Mouse (Mus musculus) MN1 (cell line): ENCODE data around the gene Nobox.

Experiments used
- DNase-seq: peaks from one replicate; pipeline ENCODE4 v3.0.0-alpha.2; 2016; ENCODE audit warnings: low spot score

Gene Nobox

DNA sequence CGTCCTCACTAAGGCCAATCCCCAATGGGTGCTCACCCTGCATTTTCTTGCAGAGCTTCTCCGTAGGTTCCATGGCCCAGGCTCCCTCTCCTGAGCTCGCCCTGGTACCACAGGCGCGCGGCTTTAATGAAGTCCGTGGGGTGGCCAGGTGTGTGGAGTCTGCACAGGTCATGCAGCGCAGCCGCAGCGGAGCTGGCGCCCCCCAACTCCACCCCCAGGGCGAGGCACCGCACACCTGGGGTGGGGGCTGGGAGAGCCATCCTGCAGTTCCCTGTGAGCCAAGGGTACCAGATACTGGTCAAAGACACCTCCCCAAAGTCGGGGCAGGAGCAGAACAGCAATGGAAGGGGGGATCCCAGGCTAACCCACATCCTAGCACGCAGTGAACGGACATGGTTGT lies at the start of gene Nobox:
Gene Nobox, minus strand, starts transcription at position 101 of the 400 bp plus-strand sequence.
- DNase-seq = no peak

DNA sequence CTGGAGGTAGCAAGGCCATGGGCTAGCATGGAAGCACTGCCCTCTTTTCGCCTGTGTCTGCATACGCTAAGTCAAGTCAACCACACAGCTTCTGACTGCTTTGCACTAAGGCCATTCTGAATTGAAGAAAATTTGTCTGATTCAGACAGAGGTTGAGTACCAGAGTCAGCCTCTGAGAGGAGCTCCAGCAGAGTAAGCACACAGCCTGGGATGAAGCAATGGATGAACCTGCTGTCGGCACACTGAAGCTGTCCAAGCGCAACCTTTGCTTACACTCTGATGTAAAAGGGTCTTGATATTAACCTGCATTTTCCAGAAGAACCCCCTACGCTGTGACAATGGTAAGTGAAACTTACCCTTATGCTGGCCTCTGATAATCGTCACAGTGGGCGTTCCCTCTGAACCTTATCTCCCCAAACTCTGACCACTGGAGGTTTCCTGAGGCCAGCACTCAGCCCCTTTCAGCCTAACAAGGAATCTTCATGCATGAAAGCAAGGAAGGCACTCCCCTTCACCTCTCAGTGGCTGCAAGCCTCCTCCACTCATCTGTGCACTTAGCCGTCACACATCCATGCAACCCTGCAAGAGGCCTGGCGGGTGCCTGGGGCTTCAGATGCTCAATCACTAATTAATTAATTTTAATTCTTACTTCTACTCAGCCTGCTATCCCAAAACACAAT lies 45.3 kb upstream of the Nobox start:
- DNase-seq = no peak

DNA sequence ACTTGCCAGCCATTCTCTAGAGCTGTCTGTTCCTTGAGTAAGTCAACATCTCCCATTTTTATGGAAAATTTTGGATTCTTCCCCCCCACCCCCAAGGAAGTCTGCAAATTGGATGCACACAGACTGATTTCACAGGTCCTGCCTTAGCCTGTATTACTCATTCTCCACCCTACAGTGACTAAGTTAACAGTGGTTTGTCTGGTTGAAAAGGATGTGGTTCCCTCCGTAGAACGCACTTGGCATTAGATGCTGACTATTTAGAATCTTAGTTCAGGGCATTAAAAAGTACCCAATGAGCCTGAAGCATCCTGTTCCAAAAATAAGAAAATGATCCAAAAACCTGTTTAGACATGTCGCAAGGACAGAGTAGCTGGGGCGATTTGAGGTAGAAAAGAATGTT lies 44.1 kb upstream of the Nobox start:
- no peak for DNase-seq

DNA sequence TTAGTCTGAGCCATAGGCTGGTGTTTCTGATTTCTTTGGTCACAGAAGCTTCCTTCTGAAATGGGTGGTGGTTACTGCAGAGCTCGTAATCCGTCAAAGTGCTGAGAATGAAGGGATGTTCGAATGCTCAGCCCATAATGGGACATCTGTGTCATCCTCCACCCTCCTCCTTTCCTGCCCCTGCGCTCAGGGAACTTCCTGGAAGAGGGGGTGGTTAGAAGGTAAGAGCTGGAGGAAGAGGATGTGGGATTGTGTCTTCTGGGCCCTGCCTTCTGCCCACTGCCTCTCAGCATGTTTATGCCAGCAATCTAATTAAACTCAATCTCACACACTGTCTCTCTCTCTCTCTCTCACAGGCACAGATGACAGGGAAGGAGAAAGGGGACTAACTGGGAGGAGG lies 39.7 kb upstream of the Nobox start:
- DNase-seq = no peak

DNA sequence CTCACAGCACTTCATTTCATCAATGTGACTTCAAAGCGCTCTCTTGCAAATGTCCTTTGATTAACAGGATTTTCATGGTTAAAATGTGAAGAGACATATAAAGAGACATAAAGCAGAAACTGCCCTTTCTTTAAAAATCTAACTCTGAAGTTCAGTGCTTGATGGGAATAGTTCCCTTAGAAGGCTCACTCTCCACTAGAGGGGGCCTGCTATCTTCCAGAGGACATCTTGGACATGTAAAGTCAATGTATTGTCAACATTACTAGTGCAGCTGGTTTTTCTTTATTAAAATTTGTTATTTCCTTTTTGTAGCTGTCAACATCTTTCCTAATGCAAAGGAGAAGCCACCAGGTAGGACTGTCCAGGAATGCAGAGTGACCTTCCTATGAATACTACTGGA lies 38.3 kb upstream of the Nobox start:
- no peak for DNase-seq

GRCm38 (mm10) chr6:43343006-43343405 lies 33.7 kb upstream of the Nobox start:
- no peak for DNase-seq

- DNase-seq = no peak
These were observed 33.0 kb upstream of the Nobox start for GRCm38 (mm10) chr6:43342386-43342785.

DNA sequence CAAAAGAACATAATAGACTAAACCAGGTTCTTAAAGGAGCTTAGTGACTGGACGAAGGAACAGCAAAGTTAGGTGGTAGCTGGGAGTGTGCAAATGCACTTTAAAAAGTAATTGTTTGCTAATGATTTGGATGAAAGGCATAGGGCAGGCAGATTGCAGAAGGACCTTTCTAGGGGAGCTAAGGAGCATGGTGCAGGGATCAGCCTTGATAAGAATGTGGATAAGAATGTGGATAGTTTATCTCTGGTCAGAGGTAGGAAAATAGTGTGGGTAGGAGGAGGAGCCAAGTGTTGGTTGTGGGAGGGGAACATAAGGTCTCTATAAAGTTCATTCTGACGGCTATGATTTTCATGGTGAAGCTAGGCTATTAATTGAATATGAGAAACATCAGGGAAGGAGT lies 29.4 kb upstream of the Nobox start:
- no peak for DNase-seq

- no peak for DNase-seq
These were observed 28.2 kb upstream of the Nobox start for GRCm38 (mm10) chr6:43337491-43337961.

DNA sequence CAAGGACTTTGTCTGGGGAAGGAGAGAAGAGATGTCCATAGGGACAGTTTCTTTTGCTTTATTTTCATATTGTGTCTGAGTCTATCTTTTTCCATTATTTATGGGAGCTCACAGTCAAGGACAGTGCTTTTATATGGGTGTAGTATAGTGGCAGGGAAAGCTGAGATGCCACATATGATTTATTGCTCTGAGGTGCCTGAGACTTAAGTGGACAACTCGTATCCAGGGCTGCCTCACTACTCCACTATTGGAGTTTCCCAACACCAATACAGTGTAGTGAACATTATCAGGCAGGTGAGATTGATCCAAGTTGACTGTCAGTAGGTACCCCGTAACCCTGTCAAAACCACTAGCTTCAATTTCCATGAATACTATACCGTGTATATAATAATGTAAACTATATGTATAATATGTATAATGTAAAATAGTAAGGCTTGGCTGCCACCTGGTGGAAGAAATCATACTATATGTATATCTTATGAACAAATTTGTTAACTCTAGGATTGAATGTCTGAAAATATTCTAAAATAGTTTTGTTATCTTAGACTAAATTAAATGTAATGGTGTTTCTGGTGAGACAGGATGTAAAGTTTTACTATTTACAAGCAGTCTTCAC lies 26.4 kb upstream of the Nobox start:
- no peak for DNase-seq

- peak; percentile 36 for DNase-seq
These were observed 24.1 kb upstream of the Nobox start for GRCm38 (mm10) chr6:43333479-43333878.

- no peak for DNase-seq
These were observed 3.8 kb upstream of the Nobox start for GRCm38 (mm10) chr6:43312961-43313656.

DNA sequence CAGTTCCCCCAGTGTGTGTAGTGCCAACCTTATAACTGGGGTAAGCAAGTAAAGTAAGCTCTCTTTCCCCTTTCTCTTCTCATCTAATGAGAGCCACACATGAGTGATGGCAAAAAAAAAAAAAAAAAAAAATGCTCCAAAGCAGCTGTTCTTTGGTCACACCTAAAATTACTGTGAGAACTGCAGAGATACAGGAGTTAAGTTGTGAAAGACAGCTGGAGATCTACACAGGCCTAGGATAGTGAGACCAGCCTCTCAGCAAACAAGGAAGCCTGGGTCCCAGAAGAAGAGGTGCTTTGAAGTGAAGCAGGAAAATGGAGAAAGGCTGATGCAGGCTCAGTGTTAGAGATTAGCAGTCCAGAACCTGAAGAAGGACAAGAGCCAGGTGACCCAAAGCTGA lies 3.2 kb upstream of the Nobox start:
- DNase-seq = no peak

- DNase-seq = no peak
These were observed 717 bp upstream of the Nobox start for GRCm38 (mm10) chr6:43310071-43310470.

DNA sequence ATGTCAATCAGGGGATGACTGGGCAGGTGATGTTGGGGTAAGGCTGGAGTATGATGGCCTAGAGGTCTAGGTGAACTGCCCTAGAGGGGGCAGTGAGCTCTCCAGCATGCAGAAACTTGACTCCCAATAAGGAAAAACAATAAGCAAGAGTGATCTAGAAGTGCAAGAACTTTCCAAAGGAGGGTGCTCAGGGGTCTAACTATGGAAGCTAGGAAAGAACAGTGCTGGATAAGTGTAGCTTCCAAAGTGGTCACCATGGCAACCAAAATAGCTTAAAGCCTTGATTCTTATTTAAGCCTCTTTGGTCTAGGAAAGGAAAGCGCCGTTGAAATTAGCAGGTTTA lies 11.9 kb downstream of the Nobox start:
- no peak for DNase-seq

DNA sequence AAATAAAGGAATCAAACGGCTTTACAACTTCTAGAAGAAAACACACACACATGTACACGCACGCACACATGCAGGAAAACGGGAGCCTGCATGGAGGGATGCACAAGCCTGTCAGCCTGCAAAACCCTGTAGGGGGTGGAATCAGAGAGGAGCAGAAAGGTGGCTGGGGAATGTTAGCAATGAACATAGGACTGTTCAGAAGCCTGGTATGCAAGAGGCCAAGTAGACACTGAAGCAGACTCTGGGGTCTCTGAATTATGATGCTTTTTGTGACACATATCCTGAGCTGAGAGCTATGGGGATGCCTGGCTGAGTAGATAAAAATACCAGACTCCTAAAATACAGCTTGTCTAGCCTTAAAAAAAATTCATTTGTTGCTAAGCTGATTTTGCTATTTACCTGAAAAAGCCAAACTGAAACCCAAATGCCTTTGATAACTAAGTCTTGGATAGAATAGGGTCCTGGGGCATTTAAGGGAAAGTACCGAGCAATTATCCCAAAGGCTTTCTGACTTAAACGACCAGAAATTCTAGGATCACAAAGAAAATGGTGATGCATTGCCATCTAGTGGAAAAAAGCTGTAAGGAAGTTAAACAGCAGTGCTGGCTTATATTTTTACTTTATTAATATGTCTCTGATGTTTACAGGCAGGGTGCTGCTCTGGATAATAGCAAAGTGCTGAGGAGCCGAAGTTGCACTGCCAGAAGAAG lies 12.4 kb downstream of the Nobox start:
- DNase-seq = no peak

DNA sequence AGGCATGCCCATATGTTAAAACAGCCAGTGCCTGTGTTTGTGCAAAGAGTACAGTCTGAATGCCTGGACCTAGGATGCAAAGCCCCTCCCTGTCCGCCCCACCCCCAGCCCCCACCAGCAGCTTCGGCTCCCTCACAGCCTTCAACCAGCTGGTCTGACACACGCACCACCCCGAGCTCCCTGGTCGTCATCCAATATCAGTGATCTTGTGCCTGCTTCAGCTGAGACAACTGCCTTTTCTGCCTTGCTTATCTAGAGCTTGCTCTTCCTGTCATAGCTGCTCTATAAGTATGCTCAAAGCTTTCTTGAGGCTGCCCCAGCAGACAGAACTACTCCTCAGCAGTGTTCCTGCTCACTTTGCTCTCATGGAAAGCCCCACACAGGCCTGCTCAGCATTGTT lies 13.4 kb downstream of the Nobox start:
- no peak for DNase-seq

DNA sequence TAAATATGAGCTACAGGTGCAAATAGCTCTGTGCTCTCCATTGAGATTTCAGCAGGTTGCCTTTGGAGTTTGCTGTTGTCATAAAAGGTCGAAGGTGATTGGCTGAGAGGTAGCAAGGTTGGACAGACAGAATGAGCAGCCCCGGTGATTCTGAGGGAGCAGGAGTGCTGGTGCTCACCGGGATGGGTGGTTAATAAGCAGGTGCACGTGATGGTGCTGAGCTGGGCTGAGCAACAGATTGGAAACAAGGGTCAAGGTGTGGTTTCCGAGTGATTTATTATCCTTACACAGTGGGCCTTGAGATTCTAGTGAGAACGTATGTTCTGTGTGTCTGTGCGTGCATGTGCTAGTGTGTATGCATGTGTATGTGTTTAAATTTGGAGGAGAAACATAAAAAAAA lies 16.2 kb downstream of the Nobox start:
- DNase-seq = no peak

GRCm38 (mm10) chr6:43292471-43293076 lies 16.8 kb downstream of the Nobox start:
- DNase-seq = no peak

- no peak for DNase-seq
These were observed 17.3 kb downstream of the Nobox start for GRCm38 (mm10) chr6:43292041-43292440.

- no peak for DNase-seq
These were observed 28.9 kb downstream of the Nobox start for GRCm38 (mm10) chr6:43280481-43280880.

GRCm38 (mm10) chr6:43278247-43278646 lies 31.1 kb downstream of the Nobox start:
- no peak for DNase-seq
